Mouse (Mus musculus) testis, postnatal 10 days (tissue): ENCODE results near the gene Hoxa13.

ENCODE experiments used
- DNase-seq: peaks from one replicate; pipeline ENCODE4 v3.0.0; 2021; ENCODE audit warnings: low spot score

The Hoxa13 gene

GRCm38 (mm10) chr6:52251177-52251879 is 9.4 kb downstream of the Hoxa13 start:
- DNase-seq, result no peak

GRCm38 (mm10) chr6:52249826-52250225 is 10.9 kb downstream of the Hoxa13 start:
- DNase-seq, result peak; percentile 9

GRCm38 (mm10) chr6:52249415-52249738 is 11.3 kb downstream of the Hoxa13 start:
- DNase-seq, result no peak

GRCm38 (mm10) chr6:52248638-52249414 is 11.9 kb downstream of the Hoxa13 start:
- DNase-seq, result peak; percentile 39

GRCm38 (mm10) chr6:52247766-52248637 is 12.7 kb downstream of the Hoxa13 start:
- peak; percentile 38 for DNase-seq

- no peak for DNase-seq
Observed at GRCm38 (mm10) chr6:52246916-52247315, 13.8 kb downstream of the Hoxa13 start.

- DNase-seq, result no peak
Observed at GRCm38 (mm10) chr6:52246403-52246803, 14.3 kb downstream of the Hoxa13 start.

- peak; percentile 28 for DNase-seq
Observed at GRCm38 (mm10) chr6:52245757-52246142, 14.9 kb downstream of the Hoxa13 start, which contains the start of gene Hoxa11. TSS of gene Hoxa11 (minus strand) at chr6:52245810.

- DNase-seq, result peak; percentile 42
Observed at GRCm38 (mm10) chr6:52245040-52245756, 15.5 kb downstream of the Hoxa13 start.

GRCm38 (mm10) chr6:52244471-52245039 is 16.1 kb downstream of the Hoxa13 start:
- peak; percentile 28 for DNase-seq

- peak; percentile 36 for DNase-seq
Observed at GRCm38 (mm10) chr6:52243681-52244121, 17.0 kb downstream of the Hoxa13 start.

GRCm38 (mm10) chr6:52242801-52243332 is 17.8 kb downstream of the Hoxa13 start:
- DNase-seq, result peak; percentile 42

GRCm38 (mm10) chr6:52241001-52241621 is 19.6 kb downstream of the Hoxa13 start:
- no peak for DNase-seq

- peak; percentile 88 for DNase-seq
Observed at GRCm38 (mm10) chr6:52240389-52241000, 20.2 kb downstream of the Hoxa13 start, which contains the start of gene Hoxa10. TSS of gene Hoxa10 (minus strand) at chr6:52240854.

- peak; percentile 45 for DNase-seq
Observed at GRCm38 (mm10) chr6:52239625-52240388, 20.9 kb downstream of the Hoxa13 start.

- peak; percentile 34 for DNase-seq
Observed at GRCm38 (mm10) chr6:52238976-52239375, 21.7 kb downstream of the Hoxa13 start.

- DNase-seq, result peak; percentile 32
Observed at GRCm38 (mm10) chr6:52238155-52238545, 22.5 kb downstream of the Hoxa13 start.

- DNase-seq, result peak; percentile 34
Observed at GRCm38 (mm10) chr6:52237346-52238154, 23.1 kb downstream of the Hoxa13 start.
